Mouse (Mus musculus): ENCODE results near the gene Cd52.

DNA sequence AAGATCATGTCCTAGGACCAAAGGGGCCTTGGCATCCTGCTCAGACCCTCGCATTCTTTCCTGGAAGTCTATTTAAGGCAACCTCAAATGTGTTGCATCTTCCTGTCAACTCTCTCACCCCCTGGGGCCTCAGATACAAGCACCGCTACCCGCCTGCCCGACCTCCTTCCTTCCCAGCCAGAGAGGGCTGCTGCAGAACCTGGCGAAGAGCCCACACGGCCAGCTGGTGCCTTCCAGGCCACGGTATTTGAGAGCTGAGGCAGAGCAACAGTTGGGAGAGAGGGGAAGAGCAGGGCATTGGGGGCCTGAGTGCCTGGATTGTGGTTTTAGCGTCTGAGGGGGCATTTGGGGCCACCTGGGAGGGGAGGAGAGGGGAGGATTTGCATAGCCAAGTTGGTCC is 42.3 kb downstream of the Cd52 start:
- TF ChIP-seq GATA1 (IDR thresholded peaks at IDR 0.05; ENCODE audit: borderline replicate concordance, low read length), result no peak
- no peak for TF ChIP-seq FLI1 (IDR thresholded peaks at IDR 0.05; ENCODE audit: low read length)

All from megakaryocyte, embryonic 14.5 days (primary cell).